In genomic region chr6:98949703-98950191, GRCm38 (mm10) we compare ENCODE assay signal across 8 mouse cellular contexts.
DNase-seq lines count a peak whose midpoint lies in the region; ATAC-seq and TF ChIP-seq lines count a peak whose summit lies in the region.

No protein-coding gene starts in this region.

- peak; percentile 27 for DNase-seq in forebrain, embryonic 10.5 days (ENCODE audit: extremely low spot score, low spot score)
- DNase-seq in forebrain, embryonic 11.5 days (ENCODE audit: low spot score) = no peak
- DNase-seq in hindbrain, postnatal 0 days (ENCODE audit: low spot score) = no peak
- peak; percentile 19 for DNase-seq in liver, postnatal 0 days
- DNase-seq in left cerebral cortex, adult 8-10 months (ENCODE audit: low spot score in 2 of 2) = no peak

- H3K9ac ChIP-seq in forebrain, embryonic 11.5 days (ENCODE audit: low read length) = no peak overlapping the region
- H3K9ac ChIP-seq in embryonic facial prominence, embryonic 13.5 days = 0 out of 2 replicates have a peak overlapping the region, but pooled peaks have one; percentile 52
- H3K9ac ChIP-seq in hindbrain, postnatal 0 days (replicated peaks; ENCODE audit: low read length) = no peak overlapping the region
- no peak overlapping the region for H3K9ac ChIP-seq in liver, postnatal 0 days (replicated peaks)
- H3K9ac ChIP-seq in stomach, embryonic 15.5 days = no peak overlapping the region

- H3K27me3 ChIP-seq in forebrain, embryonic 10.5 days (ENCODE audit: poor library complexity, severe bottlenecking) = peaks cover 40% of the 10 kb centered on the region
- peaks cover 9% of the 10 kb centered on the region; the same call in 1 of the 2 replicates for H3K27me3 ChIP-seq in forebrain, embryonic 11.5 days (ENCODE audit: control insufficient read depth, insufficient read depth, low read length)
- no peaks in the 10 kb centered on the region for H3K27me3 ChIP-seq in embryonic facial prominence, embryonic 13.5 days
- no peaks in the 10 kb centered on the region for H3K27me3 ChIP-seq in hindbrain, postnatal 0 days (ENCODE audit: insufficient read depth, low read length)
- H3K27me3 ChIP-seq in liver, postnatal 0 days (ENCODE audit: insufficient read depth, low read length) = no peaks in the 10 kb centered on the region
- H3K27me3 ChIP-seq in stomach, embryonic 15.5 days (replicated peaks) = no peaks in the 10 kb centered on the region

- H3K36me3 ChIP-seq in forebrain, embryonic 10.5 days (replicated peaks) = peaks cover 44% of the 10 kb centered on the region
- H3K36me3 ChIP-seq in forebrain, embryonic 11.5 days (ENCODE audit: control insufficient read depth, insufficient read depth, low read length) = no peaks in the 10 kb centered on the region
- peaks cover 16% of the 10 kb centered on the region; the same call in 1 of the 2 replicates for H3K36me3 ChIP-seq in embryonic facial prominence, embryonic 13.5 days
- H3K36me3 ChIP-seq in hindbrain, postnatal 0 days (ENCODE audit: insufficient read depth, low read length) = peaks cover 4% of the 10 kb centered on the region; the same call in 1 of the 2 replicates
- peaks cover 42% of the 10 kb centered on the region for H3K36me3 ChIP-seq in liver, postnatal 0 days (replicated peaks; ENCODE audit: insufficient read depth, low read length)
- peaks cover 11% of the 10 kb centered on the region; the same call in 1 of the 2 replicates for H3K36me3 ChIP-seq in stomach, embryonic 15.5 days

- ATAC-seq in forebrain, embryonic 11.5 days (replicated peaks; ENCODE audit: low FRiP score) = no peak
- 0 out of 2 replicates have a peak, but pooled peaks have one; percentile 20 for ATAC-seq in embryonic facial prominence, embryonic 13.5 days (ENCODE audit: insufficient number of reproducible peaks, insufficient read depth, low FRiP score, low TSS enrichment, low read depth)
- no peak for ATAC-seq in hindbrain, postnatal 0 days
- peak; percentile 67 for ATAC-seq in liver, postnatal 0 days
- peak; percentile 90 for ATAC-seq in stomach, embryonic 15.5 days (ENCODE audit: insufficient read depth, low FRiP score, low read depth)
- no peak for ATAC-seq in monocyte, adult 5-6 weeks (replicated peaks; ENCODE audit: insufficient number of reproducible peaks, low FRiP score, low TSS enrichment, poor library complexity, severe bottlenecking)

- TF ChIP-seq EP300 in liver, postnatal 0 days (IDR thresholded peaks at IDR 0.05; ENCODE audit: low read depth) = no peak

- WGBS in forebrain, embryonic 10.5 days = 19% methylated on average over 6 of the region's 6 CpGs
- 23% methylated on average over 6 of the region's 6 CpGs for WGBS in forebrain, embryonic 11.5 days
- 16% methylated on average over 6 of the region's 6 CpGs for WGBS in embryonic facial prominence, embryonic 13.5 days
- WGBS in hindbrain, postnatal 0 days = 32% methylated on average over 6 of the region's 6 CpGs
- WGBS in liver, postnatal 0 days (ENCODE audit: insufficient replicate concordance) = 48% methylated on average over 6 of the region's 6 CpGs
- 8% methylated on average over 6 of the region's 6 CpGs for WGBS in stomach, embryonic 15.5 days

- H3K4me3 ChIP-seq in forebrain, embryonic 10.5 days = no peak overlapping the region
- no peak overlapping the region for H3K4me3 ChIP-seq in forebrain, embryonic 11.5 days (ENCODE audit: low read depth, low read length)
- H3K4me3 ChIP-seq in embryonic facial prominence, embryonic 13.5 days = no peak overlapping the region
- no peak overlapping the region for H3K4me3 ChIP-seq in hindbrain, postnatal 0 days (ENCODE audit: low read length)
- H3K4me3 ChIP-seq in liver, postnatal 0 days (ENCODE audit: low read depth, low read length) = no peak overlapping the region
- no peak overlapping the region for H3K4me3 ChIP-seq in stomach, embryonic 15.5 days (replicated peaks)

- peak overlapping the region; percentile 80 for H3K27ac ChIP-seq in forebrain, embryonic 10.5 days
- no peak overlapping the region for H3K27ac ChIP-seq in forebrain, embryonic 11.5 days (ENCODE audit: low read depth, low read length)
- H3K27ac ChIP-seq in embryonic facial prominence, embryonic 13.5 days = peak overlapping the region; percentile 92
- 0 out of 2 replicates have a peak overlapping the region, but pooled peaks have one; percentile 29 for H3K27ac ChIP-seq in hindbrain, postnatal 0 days
- peak overlapping the region; percentile 30; the same call in 1 of the 2 replicates for H3K27ac ChIP-seq in liver, postnatal 0 days (ENCODE audit: low read depth)
- H3K27ac ChIP-seq in stomach, embryonic 15.5 days = peak overlapping the region; percentile 79

- no peak for TF ChIP-seq CTCF in hindbrain, postnatal 0 days (IDR thresholded peaks at IDR 0.05; ENCODE audit: low read depth)
- no peak for TF ChIP-seq CTCF in liver, postnatal 0 days (IDR thresholded peaks at IDR 0.05; ENCODE audit: low read depth)

- no peaks in the 10 kb centered on the region for H3K9me3 ChIP-seq in forebrain, embryonic 10.5 days
- no peaks in the 10 kb centered on the region for H3K9me3 ChIP-seq in forebrain, embryonic 11.5 days (ENCODE audit: control insufficient read depth, low read length)
- H3K9me3 ChIP-seq in embryonic facial prominence, embryonic 13.5 days = no peaks in the 10 kb centered on the region
- no peaks in the 10 kb centered on the region for H3K9me3 ChIP-seq in hindbrain, postnatal 0 days (ENCODE audit: low read length)
- no peaks in the 10 kb centered on the region for H3K9me3 ChIP-seq in liver, postnatal 0 days (ENCODE audit: low read length)
- no peaks in the 10 kb centered on the region for H3K9me3 ChIP-seq in stomach, embryonic 15.5 days

- no peak overlapping the region for H3K4me2 ChIP-seq in forebrain, embryonic 11.5 days (ENCODE audit: low read depth, low read length, severe bottlenecking)
- H3K4me2 ChIP-seq in embryonic facial prominence, embryonic 13.5 days = 0 out of 2 replicates have a peak overlapping the region, but pooled peaks have one; percentile 19
- no peak overlapping the region for H3K4me2 ChIP-seq in hindbrain, postnatal 0 days (ENCODE audit: low read depth, low read length)
- no peak overlapping the region for H3K4me2 ChIP-seq in liver, postnatal 0 days (ENCODE audit: low read depth, low read length)
- H3K4me2 ChIP-seq in stomach, embryonic 15.5 days = peak overlapping the region; percentile 17

- peaks cover 65% of the 10 kb centered on the region for H3K4me1 ChIP-seq in forebrain, embryonic 10.5 days
- peaks cover 17% of the 10 kb centered on the region for H3K4me1 ChIP-seq in forebrain, embryonic 11.5 days (replicated peaks; ENCODE audit: control insufficient read depth, insufficient read depth, low read length)
- peaks cover 63% of the 10 kb centered on the region for H3K4me1 ChIP-seq in embryonic facial prominence, embryonic 13.5 days
- H3K4me1 ChIP-seq in hindbrain, postnatal 0 days (ENCODE audit: insufficient read depth, low read length) = 0 out of 2 replicates have a peak, but pooled peaks cover 4% of the 10 kb centered on the region
- no peaks in the 10 kb centered on the region for H3K4me1 ChIP-seq in liver, postnatal 0 days (ENCODE audit: insufficient read depth)
- peaks cover 34% of the 10 kb centered on the region for H3K4me1 ChIP-seq in stomach, embryonic 15.5 days

Comparison
In these comparisons a context has a peak if more than half of its experiments do, and no peak if none do; other contexts are left out.
1. DNase-seq: peak in forebrain, embryonic 10.5 days (single experiment) and liver, postnatal 0 days (single experiment); none in forebrain, embryonic 11.5 days (single experiment), hindbrain, postnatal 0 days (single experiment) and left cerebral cortex, adult 8-10 months (0 of 2).
2. ATAC-seq: peak in embryonic facial prominence, embryonic 13.5 days (single experiment), liver, postnatal 0 days (single experiment) and stomach, embryonic 15.5 days (single experiment); none in forebrain, embryonic 11.5 days (single experiment), hindbrain, postnatal 0 days (single experiment) and monocyte, adult 5-6 weeks (single experiment).
3. H3K4me2 ChIP-seq: peak in embryonic facial prominence, embryonic 13.5 days (single experiment) and stomach, embryonic 15.5 days (single experiment); none in forebrain, embryonic 11.5 days (single experiment), hindbrain, postnatal 0 days (single experiment) and liver, postnatal 0 days (single experiment).